In the genomic region with DNA sequence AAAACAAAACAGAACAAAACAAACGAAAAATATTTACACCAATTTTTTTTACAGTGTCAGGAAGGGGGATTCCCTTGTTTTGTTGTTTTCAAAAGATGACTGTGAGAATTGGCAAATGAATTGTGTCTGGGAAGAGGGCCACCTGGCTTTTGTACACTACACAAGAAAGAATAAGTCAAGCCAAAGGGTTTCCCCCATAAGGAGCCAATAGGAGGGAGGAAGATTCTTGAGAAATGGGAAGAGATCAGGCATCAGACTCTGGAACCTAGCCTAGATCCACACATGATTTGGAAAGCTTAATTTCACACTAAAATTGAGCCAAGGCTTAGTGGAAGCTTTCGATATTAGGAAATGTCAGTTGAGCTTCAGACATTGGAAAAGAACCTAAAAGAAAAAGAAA, we compare ENCODE assay signal across 11 mouse cellular contexts. TPM values are rescaled to one million over a fixed set of nuclear protein-coding genes. Genes with fewer than 3 reads are reported as not detected.
DNase-seq lines count a peak whose midpoint lies in the region; ATAC-seq and TF ChIP-seq lines count a peak whose summit lies in the region.
"Had no signal": no experiment of that assay in that cellular context is flagged by ENCODE, and none has a peak within 500 bp of the region (broad histone marks: within the 10 kb centered on the region; RNA-seq: fewer than 3 reads in every experiment).

No protein-coding gene starts in this region.

- no peak overlapping the region for H3K9ac ChIP-seq in forebrain, embryonic 13.5 days
- no peak overlapping the region for H3K9ac ChIP-seq in forebrain, embryonic 12.5 days
- H3K9ac ChIP-seq in kidney, embryonic 15.5 days: no peak overlapping the region
- H3K9ac ChIP-seq: heart, embryonic 12.5 days; liver, embryonic 14.5 days had no signal

- no peak overlapping the region for H3K27ac ChIP-seq in forebrain, embryonic 13.5 days
- no peak overlapping the region for H3K27ac ChIP-seq in forebrain, embryonic 12.5 days
- H3K27ac ChIP-seq in kidney, embryonic 15.5 days: no peak overlapping the region
- H3K27ac ChIP-seq: liver, embryonic 14.5 days had no signal

- 85% methylated on average over 2 of the region's 2 CpGs for WGBS in forebrain, embryonic 13.5 days
- 82% methylated on average over 2 of the region's 2 CpGs for WGBS in forebrain, embryonic 12.5 days
- WGBS in lung, adult 2 months: 45% methylated on average over 2 of the region's 2 CpGs
- 79% methylated on average over 2 of the region's 2 CpGs for WGBS in kidney, embryonic 15.5 days

- no peaks in the 10 kb centered on the region for H3K4me1 ChIP-seq in forebrain, embryonic 13.5 days
- no peaks in the 10 kb centered on the region for H3K4me1 ChIP-seq in forebrain, embryonic 12.5 days
- H3K4me1 ChIP-seq in lung, adult 2 months (ENCODE audit: control insufficient read depth, insufficient read depth, low read length): no peaks in the 10 kb centered on the region
- H3K4me1 ChIP-seq in kidney, embryonic 15.5 days: no peaks in the 10 kb centered on the region
- H3K4me1 ChIP-seq: heart, embryonic 12.5 days had no signal

- H3K27me3 ChIP-seq in forebrain, embryonic 13.5 days: no peaks in the 10 kb centered on the region
- H3K27me3 ChIP-seq in forebrain, embryonic 12.5 days: no peaks in the 10 kb centered on the region
- H3K27me3 ChIP-seq in kidney, embryonic 15.5 days: no peaks in the 10 kb centered on the region
- H3K27me3 ChIP-seq: heart, embryonic 12.5 days had no signal

- DNase-seq in lung, adult 18-20 months: peak; percentile 9 to 42
- no peak for DNase-seq in lung, adult 2 months
- DNase-seq in gastrocnemius, adult 8-10 months (ENCODE audit: low spot score in 2 of 2): peak; percentile 34 to 53
- DNase-seq in skeletal muscle tissue, adult 2 months (ENCODE audit: low read depth, low spot score): peak; percentile 80
- DNase-seq in B cell, adult 2 months: no peak
- DNase-seq: cerebellum, adult 11-12 months had no signal

- no peaks in the 10 kb centered on the region for H3K36me3 ChIP-seq in forebrain, embryonic 13.5 days (ENCODE audit: poor library complexity, severe bottlenecking)
- no peaks in the 10 kb centered on the region for H3K36me3 ChIP-seq in forebrain, embryonic 12.5 days (replicated peaks)
- no peaks in the 10 kb centered on the region for H3K36me3 ChIP-seq in kidney, embryonic 15.5 days
- H3K36me3 ChIP-seq: heart, embryonic 12.5 days had no signal

- no peak overlapping the region for H3K4me2 ChIP-seq in forebrain, embryonic 13.5 days
- no peak overlapping the region for H3K4me2 ChIP-seq in forebrain, embryonic 12.5 days
- H3K4me2 ChIP-seq in kidney, embryonic 15.5 days: no peak overlapping the region
- H3K4me2 ChIP-seq: heart, embryonic 12.5 days had no signal

- TF ChIP-seq CTCF in lung, adult 2 months (IDR thresholded peaks at IDR 0.05; ENCODE audit: insufficient read depth, low read length): no peak

- H3K9me3 ChIP-seq in forebrain, embryonic 13.5 days (replicated peaks): no peaks in the 10 kb centered on the region
- no peaks in the 10 kb centered on the region for H3K9me3 ChIP-seq in forebrain, embryonic 12.5 days
- no peaks in the 10 kb centered on the region for H3K9me3 ChIP-seq in kidney, embryonic 15.5 days (replicated peaks)
- H3K9me3 ChIP-seq: heart, embryonic 12.5 days had no signal

- peak; percentile 76; the same call in 1 of the 2 replicates for ATAC-seq in forebrain, embryonic 13.5 days
- ATAC-seq in forebrain, embryonic 12.5 days (ENCODE audit: low FRiP score): no peak
- no peak for ATAC-seq in kidney, embryonic 15.5 days (replicated peaks; ENCODE audit: low FRiP score)

- no peak for TF ChIP-seq POLR2A in lung, adult 2 months (IDR thresholded peaks at IDR 0.05; ENCODE audit: borderline replicate concordance, extremely low read depth, low read depth, low read length)

- H3K4me3 ChIP-seq in forebrain, embryonic 13.5 days: no peak overlapping the region
- H3K4me3 ChIP-seq in forebrain, embryonic 12.5 days (replicated peaks): no peak overlapping the region
- no peak overlapping the region for H3K4me3 ChIP-seq in lung, adult 2 months (replicated peaks; ENCODE audit: extremely low read depth, low read depth, low read length)
- H3K4me3 ChIP-seq in kidney, embryonic 15.5 days (replicated peaks): no peak overlapping the region
- H3K4me3 ChIP-seq: heart, embryonic 12.5 days had no signal

RNA-seq across cellular contexts. Expression of gene Prmt6, which starts 52.4 kb away (rescaled TPM):
- 21.8 TPM in 2 replicates for polyA plus RNA-seq in forebrain, embryonic 13.5 days (2015; fragmentation: Nextera tagmentation; extraction: Ambion mirVana)
- 27.2 and 27.8 TPM in 2 replicates for polyA plus RNA-seq in forebrain, embryonic 12.5 days (2016; fragmentation: Nextera tagmentation; extraction: Ambion mirVana)
- 6.3 and 6.9 TPM in 2 replicates for polyA plus RNA-seq in lung, adult 2 months (2012; rRNA removed)
- 1 to 10 TPM; 2.4 to 3.0 (median 2.6) TPM for total RNA-seq in gastrocnemius, adult 8-10 months (2022)
- polyA plus RNA-seq in kidney, embryonic 15.5 days (2015; fragmentation: Nextera tagmentation; extraction: Ambion mirVana): 22.0 and 25.8 TPM in 2 replicates

Comparison
In these comparisons a context has a peak if more than half of its experiments do, and no peak if none do; other contexts are left out.
1. DNase-seq: peak in lung, adult 18-20 months (2 of 2), gastrocnemius, adult 8-10 months (2 of 2) and skeletal muscle tissue, adult 2 months (single experiment); none in lung, adult 2 months (single experiment) and B cell, adult 2 months (0 of 2).